Mouse (Mus musculus) urinary bladder, postnatal 14 days (tissue): Measurements from ENCODE around the gene Dnm2.
"Not testable (repeated sequence)": the region's sequence is repeated elsewhere in the genome, so short reads cannot be mapped to it uniquely, and the experiment has no call there.

ENCODE experiments used
- DNase-seq: peaks from one replicate; pipeline ENCODE4 v3.0.0; 2021; ENCODE audit warnings: low spot score

The Dnm2 gene

DNA sequence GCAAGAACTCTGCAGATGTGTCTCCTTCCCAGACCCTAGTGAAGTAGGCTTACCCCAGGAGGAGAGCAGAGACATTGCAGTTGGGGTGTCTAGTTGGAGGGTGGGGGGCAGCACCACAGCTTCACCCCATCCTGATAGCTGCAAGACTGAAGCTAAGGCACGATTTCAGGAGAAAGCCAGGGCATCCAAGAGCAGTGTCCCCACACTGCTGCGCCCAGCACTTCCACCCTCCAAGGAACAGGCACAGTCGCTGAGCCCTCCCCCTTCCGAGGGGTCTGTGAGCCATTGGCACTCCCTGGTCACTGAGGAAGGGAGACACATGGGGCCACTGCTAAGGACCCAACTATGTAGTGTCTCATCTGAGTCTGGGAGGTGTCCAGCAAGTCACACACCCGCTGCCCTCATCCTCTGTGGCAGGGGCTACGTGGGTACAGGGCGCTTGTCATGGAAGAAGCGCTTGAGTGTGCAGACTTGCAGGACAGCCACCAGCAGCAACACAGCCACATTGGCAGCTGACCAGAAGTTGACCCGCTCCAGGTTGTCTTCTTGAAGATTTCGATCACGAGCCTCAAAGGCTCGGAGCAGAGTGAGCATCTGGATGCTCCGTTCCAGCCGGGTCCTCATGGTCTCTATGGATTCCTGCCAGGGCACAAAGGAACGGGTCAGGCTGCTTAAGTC, 83.2 kb downstream of the Dnm2 start:
- DNase-seq = no peak

DNA sequence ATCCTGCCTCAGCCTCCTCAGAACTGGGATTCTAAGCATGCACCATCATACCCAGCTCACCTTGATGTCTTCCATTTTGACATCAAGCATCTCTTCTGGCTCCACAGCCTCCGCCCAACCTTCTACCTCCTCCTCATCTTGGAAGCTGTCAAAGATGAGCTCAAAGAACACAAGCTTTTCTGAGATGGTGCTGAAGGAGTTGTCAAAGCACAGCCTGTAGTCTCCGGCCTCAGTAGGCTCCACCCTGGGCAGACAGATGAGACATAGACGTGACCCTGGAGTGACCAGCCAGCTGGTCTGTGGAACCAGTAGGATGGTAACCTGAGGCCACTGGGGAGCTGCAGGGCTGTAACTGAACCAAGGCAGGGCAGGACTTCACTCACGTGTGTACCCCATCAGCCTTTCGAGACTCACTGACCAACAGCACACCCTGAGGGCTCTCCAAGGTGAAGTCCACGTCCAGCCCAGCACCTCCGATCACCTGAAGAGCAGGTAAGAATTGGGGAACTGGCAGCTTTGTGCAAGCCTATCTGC, 84.2 kb downstream of the Dnm2 start:
- no peak for DNase-seq

DNA sequence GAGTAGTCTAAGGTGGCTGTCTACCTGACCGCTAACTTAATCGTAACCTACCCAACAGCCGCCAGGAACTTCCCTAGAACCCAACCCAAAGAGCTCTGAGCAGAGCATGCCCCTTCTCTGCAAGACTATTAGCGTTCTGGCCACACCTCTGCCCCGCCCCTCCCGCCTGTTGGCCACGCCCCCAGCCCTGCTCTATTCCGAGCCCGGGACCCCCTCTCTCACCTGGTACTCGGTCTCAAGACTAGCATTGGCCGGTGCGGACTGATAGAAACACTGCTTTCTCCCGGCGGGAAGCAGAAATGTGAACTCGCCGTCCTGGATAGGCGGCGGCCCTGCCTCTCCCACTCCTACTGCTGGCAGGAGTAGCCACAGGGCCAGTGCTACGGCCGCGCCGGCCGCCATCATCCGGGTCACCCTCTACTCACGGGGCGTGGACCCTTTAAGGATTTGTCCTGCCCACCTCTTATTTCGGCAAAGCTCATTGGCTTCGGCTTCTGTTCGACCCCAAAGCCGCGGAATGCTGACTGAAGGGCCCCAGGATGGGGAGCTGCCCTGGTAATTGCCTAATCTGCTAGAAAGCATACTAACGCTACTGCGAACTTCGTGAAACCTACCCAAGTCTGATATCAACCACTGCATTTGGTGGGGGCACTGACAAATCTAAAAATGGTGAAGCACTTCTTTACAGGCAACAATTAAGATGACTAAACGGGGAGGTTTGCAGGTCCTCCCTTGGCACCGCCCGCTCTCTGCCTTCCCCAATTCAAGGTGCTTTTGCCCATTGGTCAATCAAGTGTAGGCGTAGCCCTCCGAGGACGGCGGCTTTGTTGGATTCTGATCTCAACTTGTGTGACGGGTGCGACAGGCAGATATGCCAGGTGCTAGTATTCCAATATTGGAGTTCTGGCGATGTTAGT, 85.3 kb downstream of the Dnm2 start, which contains the start of gene Tmed1:
Gene Tmed1, minus strand, starts transcription at position 481 of the 917 bp plus-strand sequence.
- peak; percentile 94 for DNase-seq

DNA sequence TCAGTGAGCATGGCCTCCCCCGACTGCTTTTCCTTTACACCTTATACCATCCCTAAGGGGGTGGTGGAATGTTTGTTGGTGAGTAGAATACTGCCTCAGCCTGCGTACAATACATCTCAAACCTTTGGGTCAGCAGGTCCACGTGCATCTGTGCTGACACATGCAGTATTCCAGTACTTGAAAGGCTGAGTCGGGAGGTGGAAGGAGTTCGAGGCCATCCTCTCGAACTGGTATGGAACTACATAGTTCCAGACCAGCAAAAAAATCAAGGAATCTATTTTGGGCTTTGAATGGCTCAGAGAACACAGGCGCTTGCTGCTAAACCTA, 85.9 kb downstream of the Dnm2 start:
- no peak for DNase-seq

GRCm38 (mm10) chr9:21511052-21511451, 86.3 kb downstream of the Dnm2 start:
- no peak for DNase-seq

DNA sequence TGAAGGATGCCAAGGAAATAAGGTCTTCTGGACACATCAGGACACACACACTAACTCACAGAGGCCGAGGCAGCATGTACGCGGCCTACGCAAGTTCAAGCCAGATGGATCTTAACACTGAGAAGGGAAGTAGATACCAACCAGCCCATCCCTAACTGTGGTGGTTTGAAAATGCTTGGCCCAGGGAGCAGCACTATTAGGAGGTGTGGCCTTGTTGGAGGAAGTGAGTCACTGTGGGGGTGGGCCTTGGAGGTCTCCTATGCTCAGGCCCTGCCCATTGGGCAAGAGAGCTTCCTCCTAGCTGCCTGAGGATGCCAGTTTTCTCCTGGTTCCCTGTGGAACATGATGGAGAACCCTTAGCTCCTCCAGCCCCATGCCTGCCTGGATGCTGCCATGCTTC, 88.8 kb downstream of the Dnm2 start:
- DNase-seq = no peak

DNA sequence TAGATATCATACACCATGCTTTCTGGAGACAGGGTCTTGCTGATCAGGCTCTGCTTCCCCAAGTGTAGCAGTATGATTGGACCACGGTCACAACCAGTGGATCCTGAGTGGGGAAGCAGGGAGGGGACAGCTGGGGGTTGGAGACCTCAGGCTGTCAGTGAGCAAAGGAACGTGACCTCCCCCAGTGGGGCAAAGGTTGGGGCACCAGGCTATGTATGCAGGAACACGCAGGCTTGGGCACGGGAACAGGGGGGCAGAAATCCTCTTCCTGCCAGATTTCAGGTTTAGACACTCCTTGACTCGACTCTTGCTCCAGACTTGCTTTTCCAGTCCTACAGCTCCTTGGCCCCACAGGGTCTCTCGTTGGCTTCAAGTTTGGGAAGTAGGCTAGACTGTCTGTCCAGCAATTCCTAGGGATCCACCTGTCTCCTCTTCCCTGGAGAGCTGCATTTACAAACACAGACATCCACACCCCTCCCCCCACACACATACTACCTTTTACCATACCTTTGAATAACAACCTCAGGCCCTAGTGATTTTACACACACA, 93.3 kb downstream of the Dnm2 start:
- DNase-seq = peak; percentile 44

GRCm38 (mm10) chr9:21518690-21519089, 94.0 kb downstream of the Dnm2 start:
- DNase-seq = not testable (repeated sequence)

GRCm38 (mm10) chr9:21525142-21525936, 100.6 kb downstream of the Dnm2 start:
- no peak for DNase-seq

DNA sequence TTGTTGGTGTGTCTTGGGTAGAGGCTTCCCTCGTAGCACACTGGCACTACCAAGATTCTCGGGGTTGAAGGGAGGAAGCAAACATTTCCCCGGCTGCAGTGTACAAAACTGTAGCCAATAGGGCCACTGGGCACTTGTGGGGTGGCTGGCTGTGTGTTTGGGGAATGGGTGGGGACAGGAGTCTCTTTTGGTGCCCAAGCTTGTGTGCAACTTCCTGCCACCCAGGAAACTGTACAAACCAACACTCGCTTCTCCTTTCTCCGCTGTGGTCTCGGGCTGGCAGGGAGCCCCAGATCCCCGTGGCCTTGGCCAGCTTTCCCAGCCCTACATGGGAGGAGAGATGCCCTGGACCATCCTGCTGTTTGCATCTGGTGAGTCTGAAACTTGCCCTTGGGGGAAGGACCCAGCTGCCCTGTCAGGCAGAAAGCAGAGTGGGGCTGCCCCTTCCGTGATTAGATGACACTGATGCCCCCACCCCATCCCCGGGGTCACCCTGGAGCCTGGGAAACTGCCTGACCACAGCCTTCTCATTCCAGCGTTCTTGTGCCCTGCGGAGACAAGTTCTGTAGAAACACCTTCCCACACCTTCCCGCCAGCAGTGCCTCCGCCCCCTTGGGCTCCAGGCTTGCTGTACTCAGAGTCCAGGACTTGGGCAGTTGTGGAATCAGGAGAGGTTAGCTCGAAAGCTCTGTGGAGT, 101.4 kb downstream of the Dnm2 start, which contains the start of gene AB124611:
Gene AB124611, plus strand, starts transcription at position 240 of the 697 bp plus-strand sequence.
- no peak for DNase-seq

- no peak for DNase-seq
Measured at GRCm38 (mm10) chr9:21526634-21526944, 101.9 kb downstream of the Dnm2 start.

GRCm38 (mm10) chr9:21527100-21527801, 102.5 kb downstream of the Dnm2 start:
- DNase-seq = no peak

DNA sequence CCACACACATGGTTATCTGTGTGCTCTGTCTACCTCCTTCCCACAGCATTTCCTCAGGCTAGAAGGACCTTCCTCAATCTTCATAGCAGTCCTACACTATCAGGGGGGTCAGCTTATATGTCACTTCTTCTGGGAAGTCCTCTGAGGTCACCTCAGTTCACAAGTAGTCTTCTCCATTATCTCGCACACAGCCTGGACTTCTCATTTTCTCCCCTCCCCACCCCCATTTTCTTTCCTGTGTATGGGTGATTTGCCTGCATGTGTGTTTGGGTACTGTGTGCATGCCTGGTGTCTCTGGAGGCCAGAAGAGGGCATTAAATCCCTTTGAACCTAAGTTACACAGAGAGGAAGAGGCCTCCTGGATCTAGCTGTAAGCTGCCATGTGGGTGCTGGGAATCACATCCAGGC, 103.2 kb downstream of the Dnm2 start:
- DNase-seq = no peak

GRCm38 (mm10) chr9:21536501-21536900, 111.8 kb downstream of the Dnm2 start:
- no peak for DNase-seq

DNA sequence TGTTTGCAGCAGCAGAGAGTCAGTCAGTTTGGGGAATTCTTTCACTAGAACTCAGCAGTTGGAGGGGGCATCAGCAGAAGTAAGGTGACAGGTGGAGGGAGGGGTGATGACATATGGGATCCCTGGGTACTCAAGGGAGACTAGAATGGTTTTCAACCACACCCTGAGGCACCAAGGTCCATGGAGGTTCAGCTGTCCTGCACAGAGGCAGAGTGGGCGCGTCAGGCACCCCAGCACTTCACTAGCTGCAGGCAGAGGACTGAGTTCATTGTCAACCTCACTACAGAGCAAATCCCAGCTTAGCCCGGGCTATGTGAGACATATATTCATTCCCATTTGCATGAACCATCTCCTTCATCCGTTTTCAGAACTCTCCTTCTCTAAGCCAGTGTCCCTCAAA, 112.3 kb downstream of the Dnm2 start:
- no peak for DNase-seq

- DNase-seq = no peak
Measured at GRCm38 (mm10) chr9:21539981-21540753, 115.5 kb downstream of the Dnm2 start.

- DNase-seq = not testable (repeated sequence)
Measured at GRCm38 (mm10) chr9:21542001-21542400, 117.3 kb downstream of the Dnm2 start.

GRCm38 (mm10) chr9:21545351-21545915, 120.7 kb downstream of the Dnm2 start:
- DNase-seq = no peak

DNA sequence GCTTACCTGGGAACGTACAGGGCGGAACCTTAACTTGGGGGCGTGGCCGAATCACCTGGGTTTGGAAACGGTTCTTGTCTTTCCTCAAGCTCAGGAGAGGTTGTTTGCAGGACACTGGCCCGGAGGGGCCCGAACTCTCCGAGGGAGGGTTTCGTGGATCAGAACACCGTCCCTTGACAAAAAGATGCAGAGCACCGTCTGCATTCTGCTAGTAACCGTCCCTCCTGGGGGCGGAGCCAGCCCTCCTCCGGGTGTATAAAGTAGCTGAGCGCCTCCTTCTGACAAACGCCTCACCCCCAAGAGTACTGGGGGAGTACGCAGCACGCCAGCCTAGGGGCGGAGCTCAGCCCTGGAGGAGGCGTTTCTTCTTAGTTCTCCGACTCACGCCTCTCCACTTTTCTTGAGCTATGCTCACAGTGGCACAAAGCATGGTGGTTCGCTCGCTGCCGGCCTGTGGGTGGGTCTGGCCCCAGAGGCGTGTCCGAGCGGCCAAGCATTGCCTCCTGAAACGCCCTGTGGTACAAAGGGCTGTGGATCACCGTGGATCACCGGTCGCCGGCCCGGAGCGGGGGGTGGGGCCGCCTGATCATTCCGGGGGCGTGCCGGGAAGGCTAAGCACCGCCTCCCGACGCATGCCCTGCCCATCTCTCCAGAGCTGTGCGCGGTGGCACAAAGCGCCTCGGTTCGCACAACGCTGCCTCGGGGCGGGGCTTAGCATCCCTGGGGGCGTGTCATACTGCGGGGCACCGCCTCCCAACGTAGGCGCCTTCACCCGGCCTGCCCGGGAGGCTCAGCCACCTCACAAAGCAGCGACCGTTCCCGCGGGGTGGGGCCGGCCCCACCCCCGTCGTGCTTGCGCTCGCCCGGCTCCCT, 121.4 kb downstream of the Dnm2 start:
- DNase-seq = peak; percentile 100
